Comparison of ENCODE assay signal across 29 mouse cellular contexts in the genomic region with DNA sequence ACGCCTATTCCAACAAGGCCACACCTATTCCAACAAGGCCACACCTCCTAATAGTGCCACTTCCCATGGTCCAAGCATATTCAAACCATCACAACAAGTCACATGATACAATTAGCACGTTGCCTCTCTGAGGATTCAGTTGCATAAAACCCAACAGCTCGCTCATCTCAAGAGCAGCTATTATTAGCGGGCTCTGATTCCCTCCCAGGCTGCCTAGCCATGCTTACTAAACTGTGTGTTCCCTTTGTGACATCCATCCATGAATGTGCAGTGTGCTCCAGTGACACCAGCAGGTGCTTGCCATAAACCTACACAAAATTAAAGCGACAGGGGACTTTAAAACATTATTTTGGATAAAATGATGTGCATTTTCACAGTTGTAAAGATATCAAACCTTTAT. TPM values are rescaled to one million over a fixed set of nuclear protein-coding genes. Genes with fewer than 3 reads are reported as not detected.
DNase-seq lines count a peak whose midpoint lies in the region; ATAC-seq and TF ChIP-seq lines count a peak whose summit lies in the region.
"Had no signal": no experiment of that assay in that cellular context is flagged by ENCODE, and none has a peak within 500 bp of the region (broad histone marks: within the 10 kb centered on the region; RNA-seq: fewer than 3 reads in every experiment).

No protein-coding gene starts in this region.

- H3K9me3 ChIP-seq in heart, embryonic 10.5 days: no peaks in the 10 kb centered on the region
- H3K9me3 ChIP-seq in heart, postnatal 0 days (replicated peaks; ENCODE audit: control insufficient read depth, low read length): no peaks in the 10 kb centered on the region
- H3K9me3 ChIP-seq: embryonic facial prominence, embryonic 10.5 days; embryonic facial prominence, embryonic 13.5 days; forebrain, embryonic 10.5 days; forebrain, embryonic 13.5 days; heart, embryonic 13.5 days; hindbrain, embryonic 10.5 days; hindbrain, embryonic 13.5 days had no signal

- H3K27ac ChIP-seq in heart, embryonic 10.5 days: no peak overlapping the region
- H3K27ac ChIP-seq in heart, postnatal 0 days (ENCODE audit: low read depth): no peak overlapping the region
- H3K27ac ChIP-seq: embryonic facial prominence, embryonic 10.5 days; embryonic facial prominence, embryonic 13.5 days; forebrain, embryonic 10.5 days; forebrain, embryonic 13.5 days; heart, embryonic 13.5 days; hindbrain, embryonic 10.5 days; hindbrain, embryonic 13.5 days had no signal

- no peak for TF ChIP-seq CTCF in heart, postnatal 0 days (IDR thresholded peaks at IDR 0.05; ENCODE audit: low read depth)
- TF ChIP-seq CTCF in brain, embryonic 14.5 days (IDR thresholded peaks at IDR 0.05; ENCODE audit: borderline replicate concordance, extremely low read depth, insufficient read depth, insufficient read length): no peak

- no peak overlapping the region for H3K4me3 ChIP-seq in heart, embryonic 10.5 days
- H3K4me3 ChIP-seq in heart, postnatal 0 days (ENCODE audit: low read depth, low read length): no peak overlapping the region
- H3K4me3 ChIP-seq: embryonic facial prominence, embryonic 10.5 days; embryonic facial prominence, embryonic 13.5 days; forebrain, embryonic 10.5 days; forebrain, embryonic 13.5 days; heart, embryonic 13.5 days; hindbrain, embryonic 10.5 days; hindbrain, embryonic 13.5 days had no signal

- H3K27me3 ChIP-seq in heart, embryonic 10.5 days (ENCODE audit: insufficient read depth, poor library complexity, severe bottlenecking): no peaks in the 10 kb centered on the region
- no peaks in the 10 kb centered on the region for H3K27me3 ChIP-seq in heart, postnatal 0 days (ENCODE audit: control insufficient read depth, insufficient read depth, low read length)
- H3K27me3 ChIP-seq: CH12.LX; embryonic facial prominence, embryonic 13.5 days; forebrain, embryonic 13.5 days; heart, embryonic 13.5 days; hindbrain, embryonic 13.5 days had no signal

- H3K9ac ChIP-seq in heart, postnatal 0 days (replicated peaks; ENCODE audit: low read depth, low read length): no peak overlapping the region
- H3K9ac ChIP-seq: embryonic facial prominence, embryonic 13.5 days; forebrain, embryonic 13.5 days; heart, embryonic 13.5 days; hindbrain, embryonic 13.5 days had no signal

- peak; percentile 74 for ATAC-seq in heart, postnatal 0 days (ENCODE audit: insufficient read depth, low read depth)
- no peak for ATAC-seq in erythroblast, adult 5-6 weeks (replicated peaks; ENCODE audit: low FRiP score, poor library complexity, severe bottlenecking)
- ATAC-seq: forebrain, embryonic 13.5 days; forebrain, embryonic 16.5 days; hindbrain, embryonic 16.5 days; intestine, embryonic 16.5 days had no signal

- no peak overlapping the region for H3K4me2 ChIP-seq in heart, postnatal 0 days (ENCODE audit: low read depth, low read length)
- H3K4me2 ChIP-seq: embryonic facial prominence, embryonic 13.5 days; forebrain, embryonic 13.5 days; heart, embryonic 13.5 days; hindbrain, embryonic 13.5 days had no signal

- no peaks in the 10 kb centered on the region for H3K36me3 ChIP-seq in heart, embryonic 10.5 days
- H3K36me3 ChIP-seq in heart, postnatal 0 days (replicated peaks; ENCODE audit: control insufficient read depth, insufficient read depth, low read length): no peaks in the 10 kb centered on the region
- H3K36me3 ChIP-seq: embryonic facial prominence, embryonic 10.5 days; embryonic facial prominence, embryonic 13.5 days; forebrain, embryonic 10.5 days; heart, embryonic 13.5 days; hindbrain, embryonic 10.5 days; hindbrain, embryonic 13.5 days had no signal

- H3K4me1 ChIP-seq in heart, embryonic 10.5 days: no peaks in the 10 kb centered on the region
- H3K4me1 ChIP-seq in heart, postnatal 0 days (ENCODE audit: control insufficient read depth, insufficient read depth): no peaks in the 10 kb centered on the region
- H3K4me1 ChIP-seq: embryonic facial prominence, embryonic 10.5 days; embryonic facial prominence, embryonic 13.5 days; forebrain, embryonic 10.5 days; forebrain, embryonic 13.5 days; hindbrain, embryonic 13.5 days had no signal

- peak; percentile 75 for DNase-seq in heart, adult 11 months
- no peak for DNase-seq in heart, embryonic 10.5 days (ENCODE audit: low spot score)
- DNase-seq in heart, postnatal 0 days (ENCODE audit: low spot score): peak; percentile 51
- DNase-seq in heart, postnatal 4 days: no peak
- DNase-seq in brain, embryonic 14.5 days (ENCODE audit: low read depth): peak; percentile 19
- DNase-seq: adrenal gland, postnatal 10 days; adrenal gland, postnatal 36 days; cerebellum, adult 11-12 months; cerebellum, adult 8-10 months; cerebellum, postnatal 10 days; cerebellum, postnatal 36 days; embryo, embryonic 11 days; gastrocnemius, postnatal 10 days; gastrocnemius, postnatal 36 days; heart, postnatal 14 days; kidney, adult 18-20 months; kidney, adult 9 months had no signal

- TF ChIP-seq EP300 in heart, postnatal 0 days (IDR thresholded peaks at IDR 0.05; ENCODE audit: low read depth): no peak

- WGBS in heart, embryonic 10.5 days: 57% methylated on average over 5 of the region's 5 CpGs
- WGBS in heart, postnatal 0 days: 46% methylated on average over 5 of the region's 5 CpGs

- no peak for TF ChIP-seq POLR2A in brain, embryonic 14.5 days (IDR thresholded peaks at IDR 0.05; ENCODE audit: borderline replicate concordance, extremely low read depth, insufficient read depth, insufficient read length, poor library complexity, severe bottlenecking)

RNA-seq across cellular contexts. Expression of gene Atxn1, which starts 25.7 kb away (rescaled TPM):
- polyA plus RNA-seq in heart, embryonic 10.5 days (2016; fragmentation: Nextera tagmentation; extraction: Ambion mirVana): 3.9 and 6.2 TPM in 2 replicates
- 15.0 and 19.5 TPM in 2 replicates for total RNA-seq in heart, postnatal 0 days (2014; rRNA removed; ENCODE audit: low replicate concordance)
- polyA plus RNA-seq in heart, postnatal 0 days (2015; fragmentation: Nextera tagmentation; extraction: Ambion mirVana): 8.2 and 10.3 TPM in 2 replicates
- 10 to 100 TPM; 44.4 to 45.6 TPM for total RNA-seq in heart, postnatal 4 days (2021)
- polyA plus RNA-seq in brain, embryonic 14.5 days (2012; rRNA removed): 9.2 and 11.0 TPM in 2 replicates
- total RNA-seq in erythroblast, adult 5-6 weeks (2015; ENCODE audit: low replicate concordance): under 0.01 and 2.9 TPM in 2 replicates
- 2.2 and 2.4 TPM in 2 replicates for total RNA-seq in erythroblast, adult 5-6 weeks (2017; ENCODE audit: low replicate concordance)

Comparison
In these comparisons a context has a peak if more than half of its experiments do, and no peak if none do; other contexts are left out.
1. DNase-seq: peak in heart, adult 11 months (single experiment), heart, postnatal 0 days (single experiment) and brain, embryonic 14.5 days (single experiment); none in heart, embryonic 10.5 days (single experiment) and heart, postnatal 4 days (single experiment).